Mouse (Mus musculus) adrenal gland, postnatal 4 days (tissue): ENCODE data around the gene Polg2. TPM values are rescaled to one million over a fixed set of nuclear protein-coding genes. Genes with fewer than 3 reads are reported as not detected.
"Not testable (repeated sequence)": the region's sequence is repeated elsewhere in the genome, so short reads cannot be mapped to it uniquely, and the experiment has no call there.

Experiments
- DNase-seq, 2 experiments: peaks; one replicate each; pipeline ENCODE4 v3.0.0; 2021 to 2022; ENCODE audit warnings: low spot score in 2 of 2, mixed read lengths in 2 of 2
- total RNA-seq, 2 experiments: library from RNA; stranded (reverse); gene quantifications; 2 replicates each; pipeline ENCODE4 v1.2.3; 2021

Gene Polg2
- total RNA-seq, 2 experiments from 2014 or later: 12.8 to 13.1 TPM

GRCm38 (mm10) chr11:106789649-106790048, 10.3 kb upstream of the Polg2 start:
- DNase-seq: no peak

- peak; percentile 80 to 94 for DNase-seq
Observed at GRCm38 (mm10) chr11:106788775-106789459, 9.6 kb upstream of the Polg2 start, which contains the start of the genes Ddx5 and Cep95. Gene Ddx5 (minus strand): TSS chr11:106789185. Gene Cep95 (plus strand): TSS chr11:106789252.

- peak; percentile 99 to 100 for DNase-seq
Observed at GRCm38 (mm10) chr11:106788026-106788774, 8.9 kb upstream of the Polg2 start.

GRCm38 (mm10) chr11:106787131-106788025, 8.0 kb upstream of the Polg2 start:
- peak; percentile 82 to 85 for DNase-seq

- DNase-seq: no peak
Observed at GRCm38 (mm10) chr11:106785043-106785442, 5.7 kb upstream of the Polg2 start.

GRCm38 (mm10) chr11:106784476-106784875, 5.1 kb upstream of the Polg2 start:
- no peak for DNase-seq

GRCm38 (mm10) chr11:106782841-106783764, 3.8 kb upstream of the Polg2 start:
- no peak for DNase-seq

GRCm38 (mm10) chr11:106782271-106782670, 2.9 kb upstream of the Polg2 start:
- DNase-seq: not testable (repeated sequence)

- no peak for DNase-seq
Observed at GRCm38 (mm10) chr11:106780590-106781220, 1.4 kb upstream of the Polg2 start.

- DNase-seq: no peak
Observed at GRCm38 (mm10) chr11:106780089-106780425, 720 bp upstream of the Polg2 start.

- no peak for DNase-seq
Observed at GRCm38 (mm10) chr11:106778589-106779387, 549 bp downstream of the Polg2 start.

GRCm38 (mm10) chr11:106778132-106778531, 1.2 kb downstream of the Polg2 start:
- DNase-seq: no peak

GRCm38 (mm10) chr11:106777395-106777794, 1.9 kb downstream of the Polg2 start:
- DNase-seq: no peak

GRCm38 (mm10) chr11:106776960-106777359, 2.4 kb downstream of the Polg2 start:
- DNase-seq: no peak

- DNase-seq: peak in 1 of 2 experiments; percentile 0
Observed at GRCm38 (mm10) chr11:106773061-106773460, 6.3 kb downstream of the Polg2 start.

- DNase-seq: peak in 1 of 2 experiments; percentile 1
Observed at GRCm38 (mm10) chr11:106770195-106770974, 9.0 kb downstream of the Polg2 start.

GRCm38 (mm10) chr11:106767516-106767915, 11.8 kb downstream of the Polg2 start:
- no peak for DNase-seq

- no peak for DNase-seq
Observed at GRCm38 (mm10) chr11:106766611-106767162, 12.7 kb downstream of the Polg2 start.
